Mouse (Mus musculus) mouse trophoblast stem cell (cell line): ENCODE results near the gene Olfr324.

Experiments used
- in situ Hi-C, 2 experiments: fragments of 300-500 bp; cut with MseI, MboI; formaldehyde crosslinking; loops; 2 replicates in 1 of 2; 3 replicates in 1 of 2; pipeline ENCODE4 v1.15.1; 2025

Gene Olfr324

GRCm38 (mm10) chr11:58594814-58595213 lies at the start of gene Olfr324:
Olfr324 (plus strand) TSS chr11:58595114.
- in situ Hi-C loops, result no loop called here

- in situ Hi-C loops, result no loop called here
These were observed 48.6 kb upstream of the Olfr324 start, which contains the start of gene Olfr329-ps for GRCm38 (mm10) chr11:58546322-58546721. Olfr329-ps (minus strand) TSS chr11:58546422.

GRCm38 (mm10) chr11:58555536-58555935 lies 39.4 kb upstream of the Olfr324 start, which contains the start of gene Olfr328:
Olfr328 (minus strand) TSS chr11:58555636.
- in situ Hi-C loops, result no loop called here

GRCm38 (mm10) chr11:58570405-58570804 lies 24.5 kb upstream of the Olfr324 start, which contains the start of gene Olfr224:
Olfr224 (minus strand) TSS chr11:58570553.
- in situ Hi-C loops, result no loop called here

- in situ Hi-C loops, result no loop called here
These were observed 17.5 kb upstream of the Olfr324 start, which contains the start of gene Olfr325 for GRCm38 (mm10) chr11:58577430-58577829. Olfr325 (plus strand) TSS chr11:58577730.

- in situ Hi-C loops, result no loop called here
These were observed 16.3 kb upstream of the Olfr324 start for GRCm38 (mm10) chr11:58578636-58579035.

- in situ Hi-C loops, result no loop called here
These were observed 7.0 kb upstream of the Olfr324 start for GRCm38 (mm10) chr11:58587898-58588348.

GRCm38 (mm10) chr11:58588620-58589250 lies 6.2 kb upstream of the Olfr324 start:
- in situ Hi-C loops, result no loop called here

- in situ Hi-C loops, result no loop called here
These were observed 2.9 kb downstream of the Olfr324 start for GRCm38 (mm10) chr11:58597837-58598236.

- in situ Hi-C loops, result no loop called here
These were observed 7.1 kb downstream of the Olfr324 start for GRCm38 (mm10) chr11:58602062-58602461.

- in situ Hi-C loops, result no loop called here
These were observed 8.1 kb downstream of the Olfr324 start for GRCm38 (mm10) chr11:58602800-58603560.

- in situ Hi-C loops, result no loop called here
These were observed 9.8 kb downstream of the Olfr324 start for GRCm38 (mm10) chr11:58604688-58605087.

- in situ Hi-C loops, result no loop called here
These were observed 10.3 kb downstream of the Olfr324 start for GRCm38 (mm10) chr11:58605228-58605627.

- in situ Hi-C loops, result no loop called here
These were observed 11.4 kb downstream of the Olfr324 start for GRCm38 (mm10) chr11:58606177-58606919.

GRCm38 (mm10) chr11:58607030-58607429 lies 12.1 kb downstream of the Olfr324 start:
- in situ Hi-C loops, result no loop called here

- in situ Hi-C loops, result no loop called here
These were observed 18.4 kb downstream of the Olfr324 start for GRCm38 (mm10) chr11:58613359-58613758.

GRCm38 (mm10) chr11:58614526-58614925 lies 19.6 kb downstream of the Olfr324 start:
- in situ Hi-C loops, result no loop called here

- in situ Hi-C loops, result no loop called here
These were observed 21.1 kb downstream of the Olfr324 start, which contains the start of gene 2210407C18Rik for GRCm38 (mm10) chr11:58615975-58616374. 2210407C18Rik (minus strand) TSS chr11:58616075.

GRCm38 (mm10) chr11:58618369-58618768 lies 23.5 kb downstream of the Olfr324 start:
- in situ Hi-C loops, result no loop called here

- in situ Hi-C loops, result no loop called here
These were observed 23.9 kb downstream of the Olfr324 start for GRCm38 (mm10) chr11:58618793-58619192.

- in situ Hi-C loops, result no loop called here
These were observed 31.2 kb downstream of the Olfr324 start for GRCm38 (mm10) chr11:58626146-58626545.

- in situ Hi-C loops, result no loop called here
These were observed 35.5 kb downstream of the Olfr324 start, which contains the start of gene Olfr323 for GRCm38 (mm10) chr11:58630401-58630800. Olfr323 (minus strand) TSS chr11:58630501.
